Mouse (Mus musculus) WW6 (cell line): ENCODE data around the gene Usp39.

Experiments used
- DNase-seq: peaks from one replicate; pipeline ENCODE4 v3.0.0-alpha.2; 2013; ENCODE audit warnings: low read depth, low spot score

Gene Usp39

GRCm38 (mm10) chr6:72352636-72353405 is 7.8 kb upstream of the Usp39 start:
- no peak for DNase-seq

GRCm38 (mm10) chr6:72350214-72350613 is 5.2 kb upstream of the Usp39 start:
- no peak for DNase-seq

GRCm38 (mm10) chr6:72348411-72348810 is 3.4 kb upstream of the Usp39 start:
- no peak for DNase-seq

GRCm38 (mm10) chr6:72347166-72347941 is 2.4 kb upstream of the Usp39 start, which contains the start of gene 0610030E20Rik:
TSS of gene 0610030E20Rik (plus strand) at chr6:72347317.
- no peak for DNase-seq

GRCm38 (mm10) chr6:72346261-72346660 is 1.3 kb upstream of the Usp39 start:
- no peak for DNase-seq

- DNase-seq: no peak
Measured at GRCm38 (mm10) chr6:72345633-72346032, 649 bp upstream of the Usp39 start.

- DNase-seq: no peak
Measured at GRCm38 (mm10) chr6:72344396-72345073, 449 bp downstream of the Usp39 start.

- DNase-seq: no peak
Measured at GRCm38 (mm10) chr6:72340481-72340880, 4.5 kb downstream of the Usp39 start.

- no peak for DNase-seq
Measured at GRCm38 (mm10) chr6:72333111-72333510, 11.9 kb downstream of the Usp39 start.

GRCm38 (mm10) chr6:72330133-72330532 is 14.9 kb downstream of the Usp39 start:
- DNase-seq: no peak

- DNase-seq: no peak
Measured at GRCm38 (mm10) chr6:72329019-72329418, 16.0 kb downstream of the Usp39 start.

GRCm38 (mm10) chr6:72326274-72326673 is 18.7 kb downstream of the Usp39 start:
- no peak for DNase-seq

GRCm38 (mm10) chr6:72323786-72324508 is 21.0 kb downstream of the Usp39 start:
- DNase-seq: no peak

GRCm38 (mm10) chr6:72322936-72323335 is 22.0 kb downstream of the Usp39 start:
- no peak for DNase-seq

GRCm38 (mm10) chr6:72319019-72319418 is 26.0 kb downstream of the Usp39 start:
- peak; percentile 11 for DNase-seq

- DNase-seq: no peak
Measured at GRCm38 (mm10) chr6:72318440-72318839, 26.5 kb downstream of the Usp39 start.

GRCm38 (mm10) chr6:72316044-72316443 is 28.9 kb downstream of the Usp39 start:
- DNase-seq: no peak

- DNase-seq: no peak
Measured at GRCm38 (mm10) chr6:72315384-72315783, 29.6 kb downstream of the Usp39 start.

GRCm38 (mm10) chr6:72313124-72313867 is 31.7 kb downstream of the Usp39 start:
- DNase-seq: no peak

- DNase-seq: no peak
Measured at GRCm38 (mm10) chr6:72312198-72312597, 32.8 kb downstream of the Usp39 start.

- no peak for DNase-seq
Measured at GRCm38 (mm10) chr6:72303510-72303909, 41.5 kb downstream of the Usp39 start.
